Mouse (Mus musculus): Measurements from ENCODE around the gene Ctcf. TPM values are rescaled to one million over a fixed set of nuclear protein-coding genes. Genes with fewer than 3 reads are reported as not detected.

Ctcf gene
- polyA plus RNA-seq, 1 experiment from 2014 or later = 131 TPM

- WGBS = 92% methylated on average over 19 of the region's 19 CpGs
- no peak overlapping the region for H3K4me3 ChIP-seq
- no peaks in the 10 kb centered on the region for H3K9me3 ChIP-seq
- peaks cover 62% of the 10 kb centered on the region for H3K36me3 ChIP-seq
- ATAC-seq (ENCODE audit: borderline replicate concordance, extremely low read depth, low FRiP score, low TSS enrichment) = no peak
- no peak overlapping the region for H3K27ac ChIP-seq
- no peak overlapping the region for H3K4me2 ChIP-seq
- peaks cover 27% of the 10 kb centered on the region for H3K4me1 ChIP-seq
- H3K9ac ChIP-seq = no peak overlapping the region
- no peaks in the 10 kb centered on the region for H3K27me3 ChIP-seq
Observed at GRCm38 (mm10) chr8:105618892-105619591, 17.3 kb upstream of the Ctcf start.

GRCm38 (mm10) chr8:105620211-105620610, 16.2 kb upstream of the Ctcf start:
- Histone ChIP-seq H3K9me3 (no peaks in the 10 kb centered on the region), H3K27me3 (no peaks in the 10 kb centered on the region), H3K4me1 (peaks cover 28% of the 10 kb centered on the region), H3K36me3 (peaks cover 62% of the 10 kb centered on the region), H3K4me2 (no peak overlapping the region), H3K27ac (no peak overlapping the region), H3K9ac (no peak overlapping the region), H3K4me3 (no peak overlapping the region)
- no peak for ATAC-seq (ENCODE audit: borderline replicate concordance, extremely low read depth, low FRiP score, low TSS enrichment)
- 78% methylated on average over 19 of the region's 19 CpGs for WGBS

- Histone ChIP-seq H3K9me3 (no peaks in the 10 kb centered on the region), H3K27ac (no peak overlapping the region), H3K9ac (no peak overlapping the region), H3K4me3 (no peak overlapping the region), H3K36me3 (peaks cover 54% of the 10 kb centered on the region), H3K4me1 (peaks cover 31% of the 10 kb centered on the region), H3K27me3 (no peaks in the 10 kb centered on the region), H3K4me2 (no peak overlapping the region)
- 89% methylated on average over 21 of the region's 21 CpGs for WGBS
- no peak for ATAC-seq (ENCODE audit: borderline replicate concordance, extremely low read depth, low FRiP score, low TSS enrichment)
Observed at GRCm38 (mm10) chr8:105620946-105621720, 15.2 kb upstream of the Ctcf start.

- WGBS = 55% methylated on average over 4 of the region's 4 CpGs
- Histone ChIP-seq H3K4me1 (peaks cover 31% of the 10 kb centered on the region), H3K9ac (no peak overlapping the region), H3K4me3 (no peak overlapping the region), H3K27ac (peak overlapping the region; percentile 46), H3K36me3 (peaks cover 47% of the 10 kb centered on the region), H3K4me2 (no peak overlapping the region), H3K9me3 (no peaks in the 10 kb centered on the region), H3K27me3 (no peaks in the 10 kb centered on the region)
- ATAC-seq (ENCODE audit: borderline replicate concordance, extremely low read depth, low FRiP score, low TSS enrichment) = no peak
Observed at GRCm38 (mm10) chr8:105621841-105622240, 14.5 kb upstream of the Ctcf start.

GRCm38 (mm10) chr8:105622421-105622920, 13.9 kb upstream of the Ctcf start:
- no peak overlapping the region for H3K9ac ChIP-seq
- WGBS = 6% methylated on average over 8 of the region's 8 CpGs
- H3K27me3 ChIP-seq = no peaks in the 10 kb centered on the region
- no peak overlapping the region for H3K4me3 ChIP-seq
- no peak overlapping the region for H3K4me2 ChIP-seq
- ATAC-seq (ENCODE audit: borderline replicate concordance, extremely low read depth, low FRiP score, low TSS enrichment) = peak; percentile 87
- H3K36me3 ChIP-seq = peaks cover 41% of the 10 kb centered on the region
- peak overlapping the region; percentile 46 for H3K27ac ChIP-seq
- no peaks in the 10 kb centered on the region for H3K9me3 ChIP-seq
- H3K4me1 ChIP-seq = peaks cover 31% of the 10 kb centered on the region

GRCm38 (mm10) chr8:105623118-105623517, 13.2 kb upstream of the Ctcf start:
- Histone ChIP-seq H3K9ac (no peak overlapping the region), H3K4me3 (no peak overlapping the region), H3K27me3 (no peaks in the 10 kb centered on the region), H3K27ac (peak overlapping the region; percentile 30; the same call in 1 of the 2 replicates), H3K9me3 (no peaks in the 10 kb centered on the region), H3K4me2 (no peak overlapping the region), H3K4me1 (peaks cover 31% of the 10 kb centered on the region), H3K36me3 (peaks cover 35% of the 10 kb centered on the region)
- no peak for ATAC-seq (ENCODE audit: borderline replicate concordance, extremely low read depth, low FRiP score, low TSS enrichment)
- 33% methylated on average over 5 of the region's 5 CpGs for WGBS

- WGBS = 54% methylated on average over 7 of the region's 7 CpGs
- H3K9me3 ChIP-seq = no peaks in the 10 kb centered on the region
- H3K4me3 ChIP-seq = no peak overlapping the region
- no peak overlapping the region for H3K9ac ChIP-seq
- H3K27ac ChIP-seq = 0 out of 2 replicates have a peak overlapping the region, but pooled peaks have one; percentile 16
- H3K27me3 ChIP-seq = no peaks in the 10 kb centered on the region
- no peak for ATAC-seq (ENCODE audit: borderline replicate concordance, extremely low read depth, low FRiP score, low TSS enrichment)
- peaks cover 28% of the 10 kb centered on the region for H3K36me3 ChIP-seq
- no peak overlapping the region for H3K4me2 ChIP-seq
- H3K4me1 ChIP-seq = peaks cover 31% of the 10 kb centered on the region
Observed at GRCm38 (mm10) chr8:105623679-105624245, 12.6 kb upstream of the Ctcf start.

GRCm38 (mm10) chr8:105624401-105624800, 12.0 kb upstream of the Ctcf start:
- no peak overlapping the region for H3K4me2 ChIP-seq
- no peaks in the 10 kb centered on the region for H3K9me3 ChIP-seq
- WGBS = 57% methylated on average over 3 of the region's 3 CpGs
- no peak overlapping the region for H3K9ac ChIP-seq
- H3K27ac ChIP-seq = peak overlapping the region; percentile 22
- H3K4me3 ChIP-seq = no peak overlapping the region
- H3K4me1 ChIP-seq = peaks cover 31% of the 10 kb centered on the region
- H3K36me3 ChIP-seq = peaks cover 22% of the 10 kb centered on the region
- no peaks in the 10 kb centered on the region for H3K27me3 ChIP-seq
- no peak for ATAC-seq (ENCODE audit: borderline replicate concordance, extremely low read depth, low FRiP score, low TSS enrichment)

GRCm38 (mm10) chr8:105624831-105625230, 11.5 kb upstream of the Ctcf start:
- Histone ChIP-seq H3K4me3 (no peak overlapping the region), H3K27me3 (no peaks in the 10 kb centered on the region), H3K9ac (no peak overlapping the region), H3K4me2 (no peak overlapping the region), H3K27ac (peak overlapping the region; percentile 22), H3K36me3 (peaks cover 18% of the 10 kb centered on the region), H3K4me1 (peaks cover 31% of the 10 kb centered on the region), H3K9me3 (no peaks in the 10 kb centered on the region)
- WGBS = 23% methylated on average over 1 of the region's 1 CpGs
- ATAC-seq (ENCODE audit: borderline replicate concordance, extremely low read depth, low FRiP score, low TSS enrichment) = no peak

GRCm38 (mm10) chr8:105626086-105626485, 10.3 kb upstream of the Ctcf start:
- Histone ChIP-seq H3K9ac (no peak overlapping the region), H3K27ac (no peak overlapping the region), H3K4me1 (peaks cover 31% of the 10 kb centered on the region), H3K36me3 (peaks cover 5% of the 10 kb centered on the region), H3K27me3 (no peaks in the 10 kb centered on the region), H3K4me2 (no peak overlapping the region), H3K9me3 (no peaks in the 10 kb centered on the region), H3K4me3 (no peak overlapping the region)
- ATAC-seq (ENCODE audit: borderline replicate concordance, extremely low read depth, low FRiP score, low TSS enrichment) = no peak
- 72% methylated on average over 1 of the region's 1 CpGs for WGBS

- no peak for ATAC-seq (ENCODE audit: borderline replicate concordance, extremely low read depth, low FRiP score, low TSS enrichment)
- 85% methylated on average over 4 of the region's 4 CpGs for WGBS
- Histone ChIP-seq H3K9me3 (no peaks in the 10 kb centered on the region), H3K27ac (no peak overlapping the region), H3K36me3 (no peaks in the 10 kb centered on the region), H3K4me2 (no peak overlapping the region), H3K4me1 (peaks cover 11% of the 10 kb centered on the region), H3K27me3 (no peaks in the 10 kb centered on the region), H3K4me3 (no peak overlapping the region), H3K9ac (no peak overlapping the region)
Observed at GRCm38 (mm10) chr8:105629337-105629736, 7.0 kb upstream of the Ctcf start.

All from lung, embryonic 15.5 days (tissue).